Mouse (Mus musculus): Measurements from ENCODE around the gene Mtmr4.

Mtmr4 gene

GRCm38 (mm10) chr11:87591526-87592353 lies at the start of gene Mtmr4:
TSS of gene Mtmr4 (plus strand) at chr11:87592162.
- peak; percentile 99 for DNase-seq (ENCODE audit: low spot score)

- DNase-seq (ENCODE audit: low spot score), result peak; percentile 30
These were observed 49.7 kb upstream of the Mtmr4 start for GRCm38 (mm10) chr11:87542285-87542684.

GRCm38 (mm10) chr11:87542906-87543305 lies 49.1 kb upstream of the Mtmr4 start:
- no peak for DNase-seq (ENCODE audit: low spot score)

GRCm38 (mm10) chr11:87553342-87553741 lies 38.6 kb upstream of the Mtmr4 start:
- DNase-seq (ENCODE audit: low spot score), result no peak

- DNase-seq (ENCODE audit: low spot score), result no peak
These were observed 37.6 kb upstream of the Mtmr4 start for GRCm38 (mm10) chr11:87554386-87554785.

GRCm38 (mm10) chr11:87555106-87555703 lies 36.8 kb upstream of the Mtmr4 start:
- no peak for DNase-seq (ENCODE audit: low spot score)

- no peak for DNase-seq (ENCODE audit: low spot score)
These were observed 30.8 kb upstream of the Mtmr4 start for GRCm38 (mm10) chr11:87561208-87561607.

GRCm38 (mm10) chr11:87566501-87566900 lies 25.5 kb upstream of the Mtmr4 start, which contains the start of gene Gm11492:
TSS of gene Gm11492 (plus strand) at chr11:87566653.
- no peak for DNase-seq (ENCODE audit: low spot score)

GRCm38 (mm10) chr11:87568255-87568953 lies 23.6 kb upstream of the Mtmr4 start, which contains the start of gene Sept4:
TSS of gene Sept4 (plus strand) at chr11:87568903.
- DNase-seq (ENCODE audit: low spot score), result no peak

GRCm38 (mm10) chr11:87570743-87571142 lies 21.2 kb upstream of the Mtmr4 start:
- no peak for DNase-seq (ENCODE audit: low spot score)

GRCm38 (mm10) chr11:87571361-87571950 lies 20.5 kb upstream of the Mtmr4 start:
- DNase-seq (ENCODE audit: low spot score), result no peak

- no peak for DNase-seq (ENCODE audit: low spot score)
These were observed 18.2 kb upstream of the Mtmr4 start for GRCm38 (mm10) chr11:87573751-87574150.

- DNase-seq (ENCODE audit: low spot score), result no peak
These were observed 17.3 kb upstream of the Mtmr4 start for GRCm38 (mm10) chr11:87574520-87575180.

GRCm38 (mm10) chr11:87577601-87578248 lies 14.2 kb upstream of the Mtmr4 start:
- DNase-seq (ENCODE audit: low spot score), result no peak

GRCm38 (mm10) chr11:87578249-87578962 lies 13.6 kb upstream of the Mtmr4 start:
- DNase-seq (ENCODE audit: low spot score), result peak; percentile 68

GRCm38 (mm10) chr11:87578963-87579601 lies 12.9 kb upstream of the Mtmr4 start:
- no peak for DNase-seq (ENCODE audit: low spot score)

- no peak for DNase-seq (ENCODE audit: low spot score)
These were observed 12.2 kb upstream of the Mtmr4 start for GRCm38 (mm10) chr11:87579713-87580112.

GRCm38 (mm10) chr11:87580543-87581085 lies 11.3 kb upstream of the Mtmr4 start:
- no peak for DNase-seq (ENCODE audit: low spot score)

- DNase-seq (ENCODE audit: low spot score), result no peak
These were observed 10.6 kb upstream of the Mtmr4 start for GRCm38 (mm10) chr11:87581161-87581865.
